Mouse (Mus musculus) intestine, embryonic 14.5 days (tissue): Measurements from ENCODE around the gene Cav1. TPM values are rescaled to one million over a fixed set of nuclear protein-coding genes. Genes with fewer than 3 reads are reported as not detected.

Source experiments
- ATAC-seq: fragments of 200-750 bp; cut with Nextera tagmentation; replicated peaks from 2 replicates; pipeline ENCODE4 v1.8.0; 2017; ENCODE audit warnings: low read depth, moderate number of reproducible peaks, moderate TSS enrichment, moderate library complexity; ENCODE audit not compliant: low FRiP score, low TSS enrichment
- DNase-seq: peaks from one replicate; pipeline ENCODE4 v3.0.0-alpha.2; 2018; ENCODE audit warnings: low spot score
- H3K27ac ChIP-seq: fragments of 300-500 bp; sonication (generic); 2 replicates; pipeline ENCODE4 v1.5.1; 2014; ENCODE audit warnings: low read depth, mild to moderate bottlenecking, control low read depth
- H3K27me3 ChIP-seq: fragments of 300-500 bp; sonication (generic); replicated peaks from 2 replicates; pipeline ENCODE4 v1.6.1; 2014; ENCODE audit warnings: low read length, control low read depth; ENCODE audit not compliant: control insufficient read depth, insufficient read depth
- H3K36me3 ChIP-seq: fragments of 300-500 bp; sonication (generic); 2 replicates; pipeline ENCODE4 v1.6.1; 2014; ENCODE audit warnings: low read length, control low read depth; ENCODE audit not compliant: control insufficient read depth, insufficient read depth
- H3K4me1 ChIP-seq: fragments of 300-500 bp; sonication (generic); replicated peaks from 2 replicates; pipeline ENCODE4 v1.6.1; 2014; ENCODE audit warnings: low read length, control low read depth, mixed read lengths; ENCODE audit not compliant: control insufficient read depth, insufficient read depth
- H3K4me2 ChIP-seq: fragments of 300-500 bp; sonication (generic); 2 replicates; pipeline ENCODE4 v1.6.1; 2014; ENCODE audit warnings: low read length
- H3K4me3 ChIP-seq: fragments of 300-500 bp; sonication (generic); 2 replicates; pipeline ENCODE4 v1.5.1; 2014; ENCODE audit warnings: low read depth, low read length, control low read depth, mixed read lengths
- H3K9ac ChIP-seq: fragments of 300-500 bp; sonication (generic); 2 replicates; pipeline ENCODE4 v1.6.1; 2014; ENCODE audit warnings: mild to moderate bottlenecking, low read length
- H3K9me3 ChIP-seq: fragments of 300-500 bp; sonication (generic); 2 replicates; pipeline ENCODE4 v1.6.1; 2016; ENCODE audit warnings: low read length, control low read depth; ENCODE audit not compliant: control insufficient read depth
- WGBS: fragments of 180-500 bp; shearing (Covaris S2); extraction: QIAGEN DNeasy Blood & Tissue Kit; methylation state at CpG from one replicate; pipeline ENCODE4 v1.1.7; 2014; 5-methylcytosine and 5-hydroxymethylcytosine counted together
- polyA plus RNA-seq: library from polyadenylated mRNA; unstranded; fragments of >200 nt; fragmentation: Nextera tagmentation; extraction: Ambion mirVana; gene quantifications from 2 replicates; pipeline ENCODE4 v1.2.1, GENCODE M21; 2014

The Cav1 gene
- polyA plus RNA-seq, 1 experiment from 2014 or later = 171 TPM

DNA sequence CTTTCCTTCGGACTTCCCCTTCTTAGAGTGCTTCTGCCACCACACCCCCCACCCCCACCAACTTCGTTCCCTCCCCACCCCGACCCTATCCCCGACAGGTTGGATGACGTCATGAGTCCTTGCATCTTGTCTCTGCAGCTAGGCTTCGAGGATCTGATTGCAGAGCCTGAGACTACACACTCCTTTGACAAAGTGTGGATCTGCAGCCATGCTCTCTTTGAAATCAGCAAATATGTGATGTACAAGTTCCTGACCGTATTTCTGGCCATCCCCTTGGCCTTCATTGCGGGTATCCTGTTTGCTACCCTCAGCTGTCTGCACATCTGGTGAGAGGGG is 24.4 kb upstream of the Cav1 start:
- Histone ChIP-seq H3K4me3 (peak overlapping the region; percentile 50), H3K9me3 (no peaks in the 10 kb centered on the region), H3K4me2 (peak overlapping the region; percentile 88), H3K27ac (peak overlapping the region; percentile 71; the same call in 1 of the 2 replicates), H3K9ac (peak overlapping the region; percentile 50), H3K27me3 (no peaks in the 10 kb centered on the region), H3K36me3 (no peaks in the 10 kb centered on the region), H3K4me1 (peaks cover 7% of the 10 kb centered on the region)
- ATAC-seq = no peak
- 26% methylated on average over 8 of the region's 8 CpGs for WGBS
- no peak for DNase-seq

DNA sequence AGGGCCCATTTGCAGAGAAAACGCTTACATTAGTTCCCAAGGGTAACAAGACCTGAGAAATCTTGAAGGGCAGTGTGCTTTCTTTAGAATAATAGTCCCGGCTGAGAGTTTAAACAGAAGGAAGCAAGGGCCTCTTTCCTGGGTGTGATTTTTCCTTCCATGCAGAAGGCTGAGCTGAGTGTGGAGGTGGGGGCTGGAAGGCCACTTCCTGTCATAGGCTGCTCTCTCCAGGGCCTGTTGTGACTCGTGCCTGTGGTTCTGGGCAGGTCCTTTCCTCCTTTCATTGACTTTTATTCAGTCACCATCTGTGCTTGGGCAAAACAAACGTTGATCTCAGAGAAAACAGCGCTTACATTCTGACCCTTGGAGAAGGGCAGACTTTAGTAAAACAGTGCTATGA is 24.0 kb upstream of the Cav1 start:
- peaks cover 7% of the 10 kb centered on the region for H3K4me1 ChIP-seq
- WGBS = 35% methylated on average over 5 of the region's 5 CpGs
- H3K4me2 ChIP-seq = peak overlapping the region; percentile 88
- no peaks in the 10 kb centered on the region for H3K9me3 ChIP-seq
- no peak overlapping the region for H3K9ac ChIP-seq
- no peaks in the 10 kb centered on the region for H3K27me3 ChIP-seq
- DNase-seq (no peak), ATAC-seq (no peak)
- no peaks in the 10 kb centered on the region for H3K36me3 ChIP-seq
- H3K4me3 ChIP-seq = peak overlapping the region; percentile 50; the same call in 1 of the 2 replicates
- H3K27ac ChIP-seq = peak overlapping the region; percentile 71; the same call in 1 of the 2 replicates

DNA sequence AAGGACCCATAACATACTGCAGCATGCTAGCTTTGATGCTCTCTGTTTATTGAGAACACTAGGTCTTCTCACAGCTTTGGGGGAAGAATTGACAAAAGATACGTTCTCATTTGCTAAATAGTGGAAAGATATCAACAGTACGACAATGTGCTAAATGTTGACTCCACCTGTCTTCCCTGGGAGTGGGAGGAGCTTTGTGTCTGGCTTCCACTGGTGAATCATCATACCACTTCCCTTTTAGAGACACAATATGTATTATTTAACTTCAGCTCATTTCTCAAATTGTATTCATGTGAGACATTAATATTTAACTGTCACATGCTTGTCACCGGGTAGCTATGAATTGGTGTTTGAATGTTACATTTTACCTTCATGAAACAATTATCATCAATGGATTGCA is 22.3 kb upstream of the Cav1 start:
- 81% methylated on average over 3 of the region's 3 CpGs for WGBS
- no peaks in the 10 kb centered on the region for H3K27me3 ChIP-seq
- no peak overlapping the region for H3K4me3 ChIP-seq
- DNase-seq = no peak
- no peak overlapping the region for H3K9ac ChIP-seq
- H3K36me3 ChIP-seq = no peaks in the 10 kb centered on the region
- H3K27ac ChIP-seq = no peak overlapping the region
- H3K4me1 ChIP-seq = peaks cover 7% of the 10 kb centered on the region
- H3K9me3 ChIP-seq = no peaks in the 10 kb centered on the region
- ATAC-seq = no peak
- no peak overlapping the region for H3K4me2 ChIP-seq

DNA sequence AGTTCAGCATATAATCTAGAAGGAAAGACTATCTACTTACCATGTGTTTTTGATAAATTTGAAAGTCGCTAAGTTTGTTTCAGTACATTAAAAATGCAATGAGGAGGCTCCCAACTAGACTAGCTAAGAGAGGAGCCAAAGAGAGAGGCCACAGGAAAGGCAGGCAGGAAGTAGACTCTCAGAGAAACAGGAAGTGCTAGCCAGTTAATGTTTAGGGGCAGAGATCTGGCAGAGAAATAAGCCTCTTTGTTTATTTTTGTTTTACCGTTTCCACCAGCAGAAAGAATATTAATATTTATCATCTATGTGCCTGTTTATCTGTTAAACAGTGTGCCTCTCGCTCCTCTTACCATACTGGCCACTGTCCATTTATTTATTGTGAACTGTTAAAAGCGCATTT is 19.8 kb upstream of the Cav1 start:
- DNase-seq = no peak
- no peak for ATAC-seq

DNA sequence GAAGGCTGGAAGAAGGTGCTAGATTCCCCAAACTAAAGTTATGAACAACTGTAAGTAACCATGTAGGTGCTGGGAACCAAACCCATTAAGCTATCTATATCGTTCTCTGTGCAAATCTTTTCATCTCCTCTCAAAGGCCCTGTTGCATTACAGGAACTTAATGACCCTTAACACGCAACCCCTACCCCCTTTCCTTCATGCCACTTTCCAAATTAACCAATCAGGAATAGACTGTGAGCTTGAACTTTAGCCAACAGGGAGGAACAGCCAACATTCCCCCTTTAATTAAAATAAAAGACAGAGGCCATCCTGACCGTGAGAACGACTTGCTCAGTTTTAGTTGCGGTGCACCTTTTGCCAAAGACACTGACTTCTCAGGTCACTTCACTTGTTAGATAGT is 11.0 kb upstream of the Cav1 start:
- 88% methylated on average over 5 of the region's 5 CpGs for WGBS
- Histone ChIP-seq H3K27ac (no peak overlapping the region), H3K27me3 (no peaks in the 10 kb centered on the region), H3K36me3 (no peaks in the 10 kb centered on the region), H3K4me1 (no peaks in the 10 kb centered on the region), H3K9me3 (no peaks in the 10 kb centered on the region), H3K4me3 (no peak overlapping the region), H3K9ac (no peak overlapping the region), H3K4me2 (no peak overlapping the region)
- ATAC-seq (no peak), DNase-seq (no peak)

More for the DNA sequence above, 19.8 kb upstream of the Cav1 start:
- 66% methylated on average over 4 of the region's 4 CpGs for WGBS
- H3K9me3 ChIP-seq = no peaks in the 10 kb centered on the region
- no peaks in the 10 kb centered on the region for H3K36me3 ChIP-seq
- H3K27me3 ChIP-seq = no peaks in the 10 kb centered on the region
- H3K4me1 ChIP-seq = peaks cover 7% of the 10 kb centered on the region
- no peak overlapping the region for H3K27ac ChIP-seq
- no peak overlapping the region for H3K4me3 ChIP-seq
- H3K4me2 ChIP-seq = no peak overlapping the region
- H3K9ac ChIP-seq = no peak overlapping the region

DNA sequence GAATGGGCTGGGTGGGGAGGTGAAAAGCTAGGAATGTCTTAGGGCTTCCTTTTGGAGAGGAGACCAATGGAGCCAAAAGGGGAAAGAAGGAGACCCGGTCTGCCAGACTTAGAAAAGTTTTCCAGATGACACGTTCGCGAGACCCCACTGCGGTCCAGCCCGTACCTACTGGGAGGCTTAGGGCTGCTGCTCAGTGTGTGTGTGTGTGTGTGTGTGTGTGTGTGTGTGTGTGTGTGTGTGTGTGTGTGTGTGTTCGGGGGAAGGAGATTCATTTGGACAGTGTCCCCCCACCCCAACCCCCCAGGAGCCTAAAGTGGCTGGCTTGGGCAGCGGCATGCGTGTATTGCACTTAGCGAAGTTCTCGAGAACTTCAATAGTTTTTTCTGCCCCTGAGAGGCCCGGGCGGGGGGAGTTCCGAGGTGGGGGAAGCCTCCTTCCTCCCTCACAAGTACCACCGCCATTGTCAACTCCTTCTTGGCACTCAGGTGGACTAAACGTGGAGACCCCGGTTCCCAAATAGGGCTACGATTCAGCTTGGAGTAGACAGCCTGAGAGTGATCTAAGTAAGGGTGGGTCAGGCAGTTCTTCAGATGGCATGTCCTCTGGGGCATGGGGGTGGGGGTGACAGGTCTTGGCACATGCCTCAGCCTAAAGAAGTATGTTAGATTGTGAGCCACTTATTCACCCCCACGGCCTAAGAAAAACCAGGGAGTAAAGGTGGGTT is 629 bp downstream of the Cav1 start:
- peak overlapping the region; percentile 75 for H3K27ac ChIP-seq
- H3K9me3 ChIP-seq = no peaks in the 10 kb centered on the region
- H3K4me1 ChIP-seq = peaks cover 8% of the 10 kb centered on the region; the same call in 1 of the 2 replicates
- peak; percentile 29 for ATAC-seq
- H3K36me3 ChIP-seq = no peaks in the 10 kb centered on the region
- H3K9ac ChIP-seq = peak overlapping the region; percentile 50
- H3K4me2 ChIP-seq = peak overlapping the region; percentile 91
- under 1% methylated on average over 18 of the region's 19 CpGs for WGBS
- peaks cover 23% of the 10 kb centered on the region for H3K27me3 ChIP-seq
- DNase-seq = peak; percentile 55
- H3K4me3 ChIP-seq = peak overlapping the region; percentile 51

DNA sequence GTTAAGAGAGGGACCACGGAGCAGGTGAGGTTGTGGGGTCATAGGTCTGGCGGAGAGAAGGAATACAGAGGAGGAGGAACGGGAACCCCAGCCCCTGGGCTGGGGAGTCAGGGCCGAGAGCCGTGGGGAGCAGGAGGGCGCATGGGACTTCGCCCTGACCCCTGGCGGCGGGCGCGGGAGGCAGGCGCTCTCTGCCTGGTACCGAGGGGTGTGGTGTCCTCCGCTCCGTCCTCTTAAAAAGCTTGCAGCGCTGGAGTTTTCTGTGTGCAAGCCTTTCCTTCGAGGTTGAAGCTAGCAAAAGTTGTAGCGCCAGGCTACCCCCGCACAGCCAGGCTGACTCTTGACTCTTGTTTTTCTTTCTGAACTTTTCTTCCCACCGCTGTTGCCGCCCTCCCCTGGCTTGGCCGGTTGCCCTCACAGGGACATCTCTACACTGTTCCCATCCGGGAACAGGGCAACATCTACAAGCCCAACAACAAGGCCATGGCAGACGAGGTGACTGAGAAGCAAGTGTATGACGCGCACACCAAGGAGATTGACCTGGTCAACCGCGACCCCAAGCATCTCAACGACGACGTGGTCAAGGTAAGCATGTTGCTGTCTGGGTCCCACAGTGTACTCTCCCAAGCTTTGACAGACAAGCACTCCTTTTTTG is 1.5 kb downstream of the Cav1 start:
- H3K36me3 ChIP-seq = no peaks in the 10 kb centered on the region
- peak overlapping the region; percentile 91 for H3K4me2 ChIP-seq
- peaks cover 23% of the 10 kb centered on the region for H3K27me3 ChIP-seq
- ATAC-seq (peak; percentile 87), DNase-seq (peak; percentile 78)
- H3K9me3 ChIP-seq = no peaks in the 10 kb centered on the region
- 2% methylated on average over 31 of the region's 31 CpGs for WGBS
- H3K27ac ChIP-seq = no peak overlapping the region
- peak overlapping the region; percentile 50 for H3K9ac ChIP-seq
- peaks cover 8% of the 10 kb centered on the region; the same call in 1 of the 2 replicates for H3K4me1 ChIP-seq
- H3K4me3 ChIP-seq = peak overlapping the region; percentile 51

DNA sequence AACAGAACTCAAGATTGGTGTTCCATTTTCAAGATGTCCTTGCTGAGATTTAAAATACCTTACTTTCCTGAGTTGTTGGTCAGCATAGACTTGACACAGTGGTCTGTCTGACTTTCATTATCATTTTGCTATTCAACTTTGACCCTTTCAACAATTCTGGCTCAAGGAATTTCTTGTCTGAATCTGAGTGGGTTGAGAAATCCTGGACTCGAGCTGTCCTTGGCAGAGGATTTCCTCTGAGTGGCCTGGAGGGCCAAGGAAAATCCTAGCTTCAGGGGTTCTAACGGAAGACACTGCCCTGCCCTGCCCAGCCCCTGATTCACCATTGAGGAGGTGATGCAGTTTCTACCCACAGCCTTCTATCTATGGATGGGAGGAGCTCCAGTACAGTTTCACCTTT is 2.5 kb downstream of the Cav1 start:
- H3K9me3 ChIP-seq = no peaks in the 10 kb centered on the region
- DNase-seq = no peak
- no peak overlapping the region for H3K27ac ChIP-seq
- no peak for ATAC-seq
- no peaks in the 10 kb centered on the region for H3K36me3 ChIP-seq
- H3K4me1 ChIP-seq = peaks cover 8% of the 10 kb centered on the region; the same call in 1 of the 2 replicates
- H3K4me2 ChIP-seq = peak overlapping the region; percentile 91
- H3K4me3 ChIP-seq = 0 out of 2 replicates have a peak overlapping the region, but pooled peaks have one; percentile 1
- 61% methylated on average over 2 of the region's 2 CpGs for WGBS
- H3K27me3 ChIP-seq = peaks cover 23% of the 10 kb centered on the region
- H3K9ac ChIP-seq = no peak overlapping the region
